Mouse (Mus musculus) hindbrain, embryonic 13.5 days (tissue): ENCODE results near the gene Mybpc1. TPM values are rescaled to one million over a fixed set of nuclear protein-coding genes. Genes with fewer than 3 reads are reported as not detected.
A peak's percentile ranks its signal among the peaks of the same experiment; 100 is the strongest.

Source experiments
- ATAC-seq: fragments of 200-750 bp; cut with Nextera tagmentation; 2 replicates; pipeline ENCODE4 v1.8.0; 2017; ENCODE audit warnings: moderate TSS enrichment; ENCODE audit not compliant: low FRiP score
- H3K27ac ChIP-seq: fragments of 300-500 bp; sonication (generic); 2 replicates; pipeline ENCODE4 v1.5.1; 2015; ENCODE audit warnings: inconsistent platforms, mild to moderate bottlenecking, moderate library complexity
- H3K27me3 ChIP-seq: fragments of 300-500 bp; sonication (generic); 2 replicates; pipeline ENCODE4 v1.6.1; 2015; ENCODE audit warnings: mild to moderate bottlenecking, inconsistent platforms
- H3K36me3 ChIP-seq: fragments of 300-500 bp; sonication (generic); 2 replicates; pipeline ENCODE4 v1.6.1; 2015; ENCODE audit warnings: mild to moderate bottlenecking, inconsistent platforms
- H3K4me1 ChIP-seq: fragments of 300-500 bp; sonication (generic); replicated peaks from 2 replicates; pipeline ENCODE4 v1.6.1; 2015; ENCODE audit warnings: inconsistent platforms
- H3K4me2 ChIP-seq: fragments of 300-500 bp; sonication (generic); 2 replicates; pipeline ENCODE4 v1.6.1; 2015; ENCODE audit warnings: inconsistent platforms, mild to moderate bottlenecking, moderate library complexity
- H3K4me3 ChIP-seq: fragments of 300-500 bp; sonication (generic); 2 replicates; pipeline ENCODE4 v1.5.1; 2015; ENCODE audit warnings: mild to moderate bottlenecking, inconsistent platforms
- H3K9ac ChIP-seq: fragments of 300-500 bp; sonication (generic); 2 replicates; pipeline ENCODE4 v1.6.1; 2015; ENCODE audit warnings: mild to moderate bottlenecking, inconsistent platforms
- H3K9me3 ChIP-seq: fragments of 300-500 bp; sonication (generic); 2 replicates; pipeline ENCODE4 v1.6.1; 2016; ENCODE audit warnings: inconsistent platforms
- WGBS: fragments of 180-500 bp; shearing (Covaris S2); methylation state at CpG from one replicate; pipeline ENCODE4 v1.1.7; 2015; 5-methylcytosine and 5-hydroxymethylcytosine counted together
- polyA plus RNA-seq: library from polyadenylated mRNA; unstranded; fragments of >200 nt; fragmentation: Nextera tagmentation; extraction: Ambion mirVana; gene quantifications from 2 replicates; pipeline ENCODE4 v1.2.1, GENCODE M21; 2015

The Mybpc1 gene
- polyA plus RNA-seq, 1 experiment from 2014 or later: 6.2 TPM

DNA sequence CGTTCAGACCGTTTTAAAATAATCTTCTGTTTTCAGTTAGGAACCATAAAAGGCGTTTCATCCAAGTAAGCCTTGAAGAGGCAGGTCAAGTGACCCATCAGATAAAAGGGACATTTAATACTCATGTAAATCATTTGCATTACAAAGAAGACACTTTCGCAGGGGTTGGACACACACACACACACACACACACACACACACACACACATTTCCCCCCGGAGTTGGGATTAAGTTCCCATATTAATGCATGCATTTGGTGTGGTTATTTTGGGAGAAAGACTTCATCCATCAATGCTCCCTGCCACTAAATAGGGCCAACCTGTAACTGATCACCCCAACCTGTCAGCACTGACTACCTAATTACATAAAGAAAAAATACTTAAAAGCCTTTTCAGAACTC, 1.7 kb downstream of the Mybpc1 start:
- no peak for ATAC-seq
- no peak overlapping the region for H3K27ac ChIP-seq
- H3K4me1 ChIP-seq: peaks cover 12% of the 10 kb centered on the region
- no peaks in the 10 kb centered on the region for H3K36me3 ChIP-seq
- no peak overlapping the region for H3K9ac ChIP-seq
- peak overlapping the region; percentile 15; the same call in 1 of the 2 replicates for H3K4me2 ChIP-seq
- no peaks in the 10 kb centered on the region for H3K9me3 ChIP-seq
- H3K4me3 ChIP-seq: no peak overlapping the region
- H3K27me3 ChIP-seq: no peaks in the 10 kb centered on the region
- 11% methylated on average over 5 of the region's 5 CpGs for WGBS

GRCm38 (mm10) chr10:88600591-88600990, 4.4 kb downstream of the Mybpc1 start:
- Histone ChIP-seq H3K27me3 (no peaks in the 10 kb centered on the region), H3K4me1 (peaks cover 8% of the 10 kb centered on the region), H3K9ac (no peak overlapping the region), H3K27ac (no peak overlapping the region), H3K4me2 (no peak overlapping the region), H3K4me3 (no peak overlapping the region), H3K9me3 (no peaks in the 10 kb centered on the region), H3K36me3 (no peaks in the 10 kb centered on the region)
- ATAC-seq: no peak
- 93% methylated on average over 7 of the region's 7 CpGs for WGBS

GRCm38 (mm10) chr10:88592316-88592715, 12.6 kb downstream of the Mybpc1 start:
- Histone ChIP-seq H3K27me3 (no peaks in the 10 kb centered on the region), H3K9me3 (no peaks in the 10 kb centered on the region), H3K9ac (no peak overlapping the region), H3K27ac (no peak overlapping the region), H3K36me3 (no peaks in the 10 kb centered on the region), H3K4me2 (no peak overlapping the region), H3K4me1 (0 out of 2 replicates have a peak, but pooled peaks cover 4% of the 10 kb centered on the region), H3K4me3 (no peak overlapping the region)
- 92% methylated on average over 4 of the region's 4 CpGs for WGBS
- no peak for ATAC-seq

- ATAC-seq: no peak
- Histone ChIP-seq H3K36me3 (no peaks in the 10 kb centered on the region), H3K27ac (no peak overlapping the region), H3K9ac (no peak overlapping the region), H3K4me2 (no peak overlapping the region), H3K9me3 (no peaks in the 10 kb centered on the region), H3K27me3 (no peaks in the 10 kb centered on the region), H3K4me1 (0 out of 2 replicates have a peak, but pooled peaks cover 4% of the 10 kb centered on the region), H3K4me3 (no peak overlapping the region)
- WGBS: 52% methylated on average over 12 of the region's 12 CpGs
Measured at GRCm38 (mm10) chr10:88591042-88591441, 13.9 kb downstream of the Mybpc1 start.

DNA sequence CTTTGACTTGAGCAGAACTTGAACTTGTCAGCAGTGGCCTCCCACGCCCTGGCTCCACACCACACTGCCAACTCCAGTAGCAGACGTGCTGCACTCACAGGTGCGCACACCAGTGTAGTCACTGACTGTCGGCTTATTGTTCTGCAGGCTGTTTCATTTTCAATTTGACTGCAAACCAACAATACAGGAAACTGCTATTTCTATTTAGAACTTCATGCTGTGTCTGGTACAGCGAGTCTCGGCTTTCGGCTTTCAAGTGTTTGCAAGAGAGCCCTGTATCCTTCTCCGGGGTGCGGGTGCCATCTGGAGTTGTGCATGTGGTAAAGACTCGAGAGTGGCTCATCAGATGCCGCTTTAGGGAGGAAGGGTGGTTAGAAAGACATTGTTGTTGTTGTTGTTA, 20.5 kb downstream of the Mybpc1 start:
- WGBS: 87% methylated on average over 11 of the region's 11 CpGs
- no peak overlapping the region for H3K4me2 ChIP-seq
- no peak overlapping the region for H3K9ac ChIP-seq
- no peaks in the 10 kb centered on the region for H3K36me3 ChIP-seq
- no peak overlapping the region for H3K27ac ChIP-seq
- no peak for ATAC-seq
- H3K4me3 ChIP-seq: no peak overlapping the region
- H3K4me1 ChIP-seq: no peaks in the 10 kb centered on the region
- no peaks in the 10 kb centered on the region for H3K27me3 ChIP-seq
- H3K9me3 ChIP-seq: no peaks in the 10 kb centered on the region

DNA sequence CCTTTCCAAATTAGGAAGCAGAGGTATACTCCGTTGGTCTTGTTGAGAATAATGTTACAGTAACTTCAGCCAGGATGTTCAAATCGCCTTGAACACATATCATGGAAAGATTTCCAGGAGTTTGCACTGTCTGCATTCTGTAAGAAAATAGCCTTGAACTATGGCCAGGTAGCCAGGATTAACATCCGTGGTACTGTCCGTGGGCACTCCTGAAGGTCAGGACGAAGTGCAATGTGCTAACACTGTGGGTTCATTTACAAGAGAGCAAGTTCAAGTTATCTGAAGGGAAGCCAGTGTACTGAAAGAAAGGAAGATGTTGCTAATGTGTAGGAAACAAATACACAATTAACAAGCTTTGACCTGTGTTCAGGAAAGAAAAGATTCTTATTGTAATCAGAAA, 24.2 kb downstream of the Mybpc1 start:
- Histone ChIP-seq H3K9ac (no peak overlapping the region), H3K36me3 (no peaks in the 10 kb centered on the region), H3K9me3 (no peaks in the 10 kb centered on the region), H3K27ac (no peak overlapping the region), H3K27me3 (no peaks in the 10 kb centered on the region), H3K4me3 (no peak overlapping the region), H3K4me2 (no peak overlapping the region), H3K4me1 (no peaks in the 10 kb centered on the region)
- ATAC-seq: no peak
- 93% methylated on average over 5 of the region's 5 CpGs for WGBS

GRCm38 (mm10) chr10:88578651-88579050, 26.3 kb downstream of the Mybpc1 start:
- H3K27me3 ChIP-seq: no peaks in the 10 kb centered on the region
- ATAC-seq: no peak
- H3K9ac ChIP-seq: no peak overlapping the region
- H3K4me3 ChIP-seq: no peak overlapping the region
- H3K4me2 ChIP-seq: no peak overlapping the region
- no peaks in the 10 kb centered on the region for H3K4me1 ChIP-seq
- no peak overlapping the region for H3K27ac ChIP-seq
- WGBS: 82% methylated on average over 4 of the region's 4 CpGs
- H3K36me3 ChIP-seq: no peaks in the 10 kb centered on the region
- H3K9me3 ChIP-seq: no peaks in the 10 kb centered on the region

GRCm38 (mm10) chr10:88574115-88574635, 30.8 kb downstream of the Mybpc1 start:
- Histone ChIP-seq H3K27ac (no peak overlapping the region), H3K36me3 (no peaks in the 10 kb centered on the region), H3K9ac (no peak overlapping the region), H3K4me3 (no peak overlapping the region), H3K4me1 (no peaks in the 10 kb centered on the region), H3K9me3 (no peaks in the 10 kb centered on the region), H3K4me2 (no peak overlapping the region), H3K27me3 (no peaks in the 10 kb centered on the region)
- no peak for ATAC-seq
- WGBS: 67% methylated on average over 8 of the region's 8 CpGs

DNA sequence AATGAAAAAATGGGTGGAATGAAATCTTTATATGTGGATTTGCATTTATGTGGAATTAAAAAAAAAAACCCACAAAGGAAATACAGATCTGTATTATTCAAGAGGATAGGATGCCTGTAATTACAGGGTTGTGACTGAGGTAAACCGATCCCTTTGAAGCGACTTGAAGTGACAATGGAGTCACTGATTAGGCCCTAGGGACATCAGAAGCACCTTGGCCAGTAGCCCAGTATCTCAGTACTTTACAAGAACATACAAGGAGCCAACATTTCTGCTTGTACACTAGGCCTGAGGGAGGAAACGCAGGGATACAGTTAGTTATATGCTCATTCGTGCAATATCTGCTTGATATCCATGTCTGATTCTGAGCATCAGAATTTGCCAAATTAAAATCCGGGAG, 32.8 kb downstream of the Mybpc1 start:
- 76% methylated on average over 5 of the region's 5 CpGs for WGBS
- no peak for ATAC-seq
- Histone ChIP-seq H3K9ac (no peak overlapping the region), H3K27me3 (no peaks in the 10 kb centered on the region), H3K9me3 (no peaks in the 10 kb centered on the region), H3K27ac (no peak overlapping the region), H3K4me3 (no peak overlapping the region), H3K36me3 (no peaks in the 10 kb centered on the region), H3K4me1 (no peaks in the 10 kb centered on the region), H3K4me2 (no peak overlapping the region)

DNA sequence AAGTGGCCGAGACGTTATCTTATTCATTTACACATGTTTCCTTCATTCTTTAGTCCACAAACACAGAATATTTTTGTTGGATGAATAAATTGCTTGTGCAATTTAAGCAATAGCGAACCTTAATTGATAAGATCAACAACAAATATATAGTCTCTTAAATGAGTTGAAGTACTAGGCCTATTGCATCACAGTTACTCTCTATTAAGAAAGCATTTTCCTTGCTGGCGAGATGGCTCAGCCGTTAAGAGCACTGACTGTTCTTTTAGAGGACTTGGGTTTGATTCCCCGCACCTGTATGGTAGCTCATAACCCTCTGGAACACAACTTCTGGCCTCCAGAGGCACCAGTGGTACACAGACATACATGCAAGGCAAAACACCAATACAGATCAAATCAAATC, 47.9 kb downstream of the Mybpc1 start:
- Histone ChIP-seq H3K27ac (no peak overlapping the region), H3K9ac (no peak overlapping the region), H3K4me1 (no peaks in the 10 kb centered on the region), H3K9me3 (no peaks in the 10 kb centered on the region), H3K4me2 (no peak overlapping the region), H3K36me3 (no peaks in the 10 kb centered on the region), H3K27me3 (no peaks in the 10 kb centered on the region), H3K4me3 (no peak overlapping the region)
- 93% methylated on average over 6 of the region's 6 CpGs for WGBS
- no peak for ATAC-seq

GRCm38 (mm10) chr10:88552738-88553137, 52.2 kb downstream of the Mybpc1 start:
- Histone ChIP-seq H3K27ac (no peak overlapping the region), H3K4me1 (no peaks in the 10 kb centered on the region), H3K9ac (no peak overlapping the region), H3K9me3 (0 out of 2 replicates have a peak, but pooled peaks cover 2% of the 10 kb centered on the region), H3K4me3 (no peak overlapping the region), H3K36me3 (no peaks in the 10 kb centered on the region), H3K4me2 (no peak overlapping the region), H3K27me3 (no peaks in the 10 kb centered on the region)
- ATAC-seq: no peak
- 94% methylated on average over 2 of the region's 2 CpGs for WGBS

DNA sequence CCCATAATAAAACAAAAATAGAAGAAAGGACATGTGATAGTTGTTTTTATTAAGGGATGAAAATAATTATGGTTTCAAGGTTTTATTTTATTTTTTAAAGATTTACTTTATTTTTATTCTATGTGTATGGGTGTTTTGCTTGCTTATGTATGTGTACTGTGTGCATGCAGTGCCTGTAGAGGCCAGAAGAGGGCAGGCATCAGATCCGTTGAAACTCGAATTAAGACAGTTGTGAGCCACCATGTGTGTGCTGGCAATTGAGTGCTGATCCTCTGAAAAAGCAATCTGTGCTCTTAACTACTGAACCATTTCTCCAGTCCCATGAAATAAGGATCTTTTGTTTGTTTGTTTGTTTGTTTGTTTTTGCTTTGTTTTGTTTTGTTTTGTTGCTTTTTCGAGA, 54.7 kb downstream of the Mybpc1 start:
- WGBS: 84% methylated on average over 3 of the region's 3 CpGs
- ATAC-seq: no peak
- H3K27me3 ChIP-seq: no peaks in the 10 kb centered on the region

DNA sequence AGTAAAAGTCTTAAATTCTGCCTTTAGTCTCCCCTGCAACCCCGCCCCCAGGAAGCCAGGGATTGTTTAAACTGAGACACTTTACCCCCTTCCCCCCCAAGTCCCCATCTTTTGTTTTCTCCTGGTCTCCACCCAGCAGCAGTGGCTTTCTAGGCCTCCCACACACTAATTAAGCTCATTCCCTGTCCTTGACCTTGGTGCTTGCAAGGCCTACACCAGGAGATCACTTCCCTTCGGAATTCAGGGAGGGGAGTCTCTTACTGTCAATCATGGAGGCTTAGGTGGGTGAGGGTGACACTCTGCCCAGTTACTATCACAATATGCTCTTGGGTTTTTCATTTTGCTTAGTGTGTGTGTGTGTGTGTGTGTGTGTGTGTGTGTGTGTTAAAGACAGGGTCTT, 57.3 kb downstream of the Mybpc1 start:
- Histone ChIP-seq H3K4me2 (no peak overlapping the region), H3K27ac (no peak overlapping the region), H3K4me1 (no peaks in the 10 kb centered on the region), H3K9ac (no peak overlapping the region), H3K27me3 (no peaks in the 10 kb centered on the region), H3K36me3 (no peaks in the 10 kb centered on the region), H3K9me3 (peaks cover 9% of the 10 kb centered on the region; the same call in 1 of the 2 replicates), H3K4me3 (no peak overlapping the region)
- ATAC-seq: no peak
- 68% methylated on average over 2 of the region's 2 CpGs for WGBS

More for the DNA sequence above, 54.7 kb downstream of the Mybpc1 start:
- Histone ChIP-seq H3K4me1 (no peaks in the 10 kb centered on the region), H3K9ac (no peak overlapping the region), H3K27ac (no peak overlapping the region), H3K9me3 (0 out of 2 replicates have a peak, but pooled peaks cover 2% of the 10 kb centered on the region), H3K36me3 (no peaks in the 10 kb centered on the region), H3K4me2 (no peak overlapping the region), H3K4me3 (no peak overlapping the region)
